In the genomic region with DNA sequence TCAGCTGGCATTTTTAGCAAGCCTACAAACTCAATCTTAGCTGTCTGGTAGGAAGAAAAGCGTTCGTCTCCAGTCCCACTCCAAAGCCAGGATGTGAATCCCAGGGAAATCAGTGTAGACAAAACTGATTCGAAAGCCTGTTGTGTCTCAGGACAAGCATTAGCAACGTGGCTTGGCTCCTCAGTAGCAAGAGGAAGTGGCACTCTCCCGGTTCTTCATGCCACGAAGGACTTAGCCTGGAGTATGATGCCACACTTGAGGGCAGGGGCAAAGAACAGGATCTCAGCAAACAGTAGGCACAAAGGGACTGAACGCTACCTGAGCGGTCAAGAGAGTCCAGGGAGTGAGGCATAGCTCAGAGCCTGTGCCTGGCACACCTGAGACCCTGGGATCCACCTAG, we compare ENCODE assay signal across 30 mouse cellular contexts. TPM values are rescaled to one million over a fixed set of nuclear protein-coding genes. Genes with fewer than 3 reads are reported as not detected.
DNase-seq lines count a peak whose midpoint lies in the region; ATAC-seq and TF ChIP-seq lines count a peak whose summit lies in the region.
"Had no signal": no experiment of that assay in that cellular context is flagged by ENCODE, and none has a peak within 500 bp of the region (broad histone marks: within the 10 kb centered on the region; RNA-seq: fewer than 3 reads in every experiment).

No protein-coding gene starts in this region.

- TF ChIP-seq CTCF in embryonic fibroblast, embryonic 13.5 days (IDR thresholded peaks at IDR 0.05; ENCODE audit: borderline replicate concordance, insufficient read depth, low read length), result no peak
- no peak for TF ChIP-seq CTCF in small intestine, adult 2 months (IDR thresholded peaks at IDR 0.05; ENCODE audit: extremely low read depth, insufficient read length, insufficient replicate concordance, low read depth, low read length)

- H3K27ac ChIP-seq in embryonic fibroblast, embryonic 13.5 days (ENCODE audit: insufficient read depth, low read length), result peak overlapping the region; percentile 6; the same call in 1 of the 2 replicates
- H3K27ac ChIP-seq in small intestine, adult 2 months (ENCODE audit: insufficient read depth, low read depth, low read length), result peak overlapping the region; percentile 60
- H3K27ac ChIP-seq: forebrain, embryonic 12.5 days; hindbrain, embryonic 12.5 days; hindbrain, postnatal 0 days; macrophage; neural tube, embryonic 12.5 days had no signal

- no peaks in the 10 kb centered on the region for H3K27me3 ChIP-seq in small intestine, adult 2 months (ENCODE audit: control insufficient read depth, insufficient read depth, low read length)

- H3K4me3 ChIP-seq in embryonic fibroblast, embryonic 13.5 days (ENCODE audit: insufficient read depth, low read length), result no peak overlapping the region
- no peak overlapping the region for H3K4me3 ChIP-seq in small intestine, adult 2 months (ENCODE audit: low read depth, low read length)
- H3K4me3 ChIP-seq: forebrain, embryonic 12.5 days; hindbrain, embryonic 12.5 days; liver, embryonic 13.5 days; neural tube, embryonic 12.5 days had no signal

- peak; percentile 78 for DNase-seq in heart, adult 11 months
- no peak for DNase-seq in heart, adult 9 months (ENCODE audit: low spot score in 2 of 2)
- DNase-seq in kidney, postnatal 36 days, result peak; percentile 30 to 38
- DNase-seq in kidney, adult 8-10 months, result no peak
- no peak for DNase-seq in natural killer cell, adult 2 months (ENCODE audit: low spot score in 2 of 2)
- DNase-seq: adrenal gland, postnatal 25 days; cerebellum, adult 11-12 months; cerebellum, postnatal 10 days; forebrain, postnatal 0 days; gastrocnemius, postnatal 36 days; heart, postnatal 36 days; kidney, adult 18-20 months; kidney, postnatal 10 days; left cerebral cortex, postnatal 4 days; liver, embryonic 13.5 days; lung, adult 2 months; lung, postnatal 10 days; right cerebral cortex, adult 18-20 months; thymus, adult 2 months; thymus, postnatal 4 days had no signal

- H3K36me3 ChIP-seq in small intestine, adult 2 months (ENCODE audit: control insufficient read depth, insufficient read depth, low read length), result peaks cover 4% of the 10 kb centered on the region; the same call in 1 of the 2 replicates
- H3K36me3 ChIP-seq: forebrain, embryonic 12.5 days; hindbrain, embryonic 12.5 days; liver, embryonic 13.5 days; neural tube, embryonic 12.5 days had no signal

- no peak for ATAC-seq in megakaryocyte-erythroid progenitor cell, adult 5-6 weeks (replicated peaks; ENCODE audit: low FRiP score, low TSS enrichment, poor library complexity, severe bottlenecking)
- ATAC-seq: CD4-positive, CD25-positive, alpha-beta regulatory T cell, adult 4 months; forebrain, postnatal 0 days; hindbrain, postnatal 0 days; midbrain, embryonic 16.5 days had no signal

- no peak for TF ChIP-seq POLR2A in embryonic fibroblast, embryonic 13.5 days (IDR thresholded peaks at IDR 0.05; ENCODE audit: low read depth, low read length)
- no peak for TF ChIP-seq POLR2A in small intestine, adult 2 months (IDR thresholded peaks at IDR 0.05; ENCODE audit: low read depth, low read length)

- WGBS in small intestine, adult 2 months, result 70% methylated on average over 8 of the region's 8 CpGs

- 0 out of 2 replicates have a peak, but pooled peaks cover 12% of the 10 kb centered on the region for H3K4me1 ChIP-seq in embryonic fibroblast, embryonic 13.5 days (ENCODE audit: control insufficient read depth, insufficient read depth, low read length)
- H3K4me1 ChIP-seq in small intestine, adult 2 months (ENCODE audit: control insufficient read depth, insufficient read depth, insufficient read length, low read length), result peaks cover 20% of the 10 kb centered on the region

RNA-seq across cellular contexts. Expression of gene Gipc2, which starts 53.4 kb away (rescaled TPM):
- polyA plus RNA-seq in embryonic fibroblast, embryonic 13.5 days (2011; ENCODE audit: insufficient read length, low read depth, missing spikeins), result 1.9 and 3.9 TPM in 2 replicates
- polyA plus RNA-seq in small intestine, adult 2 months (2012; rRNA removed), result 52.0 and 121 TPM in 2 replicates
- not detected in 2 replicates for total RNA-seq in megakaryocyte-erythroid progenitor cell, adult 5-6 weeks (2014; fragmentation: Nextera tagmentation)
- total RNA-seq in megakaryocyte-erythroid progenitor cell, adult 5-6 weeks (2017), result not detected in 2 replicates
- polyA plus RNA-seq: CD4-positive, CD25-positive, alpha-beta regulatory T cell, adult 4 months; macrophage had no signal

Comparison
In these comparisons a context has a peak if more than half of its experiments do, and no peak if none do; other contexts are left out.
1. DNase-seq: peak in heart, adult 11 months (single experiment) and kidney, postnatal 36 days (2 of 2); none in heart, adult 9 months (0 of 2), kidney, adult 8-10 months (0 of 2) and natural killer cell, adult 2 months (0 of 2).
2. RNA of gene Gipc2, which starts 53.4 kb away (polyA plus RNA-seq): 52.0 to 121 TPM in small intestine, adult 2 months; 1.9 to 3.9 TPM in embryonic fibroblast, embryonic 13.5 days; every median in the first group is over 10 times any median in the second.